Mouse (Mus musculus) limb, embryonic 14.5 days (tissue): ENCODE results near the gene Dennd1b. TPM values are rescaled to one million over a fixed set of nuclear protein-coding genes. Genes with fewer than 3 reads are reported as not detected.

Source experiments
- ATAC-seq: fragments of 200-750 bp; cut with Nextera tagmentation; 2 replicates; pipeline ENCODE4 v1.8.0; 2017; ENCODE audit warnings: low read depth, moderate number of reproducible peaks, moderate TSS enrichment; ENCODE audit not compliant: low FRiP score
- DNase-seq: peaks from one replicate; pipeline ENCODE4 v3.0.0-alpha.2; 2015; ENCODE audit warnings: low spot score
- H3K27ac ChIP-seq: fragments of 300-500 bp; sonication (generic); replicated peaks from 2 replicates; pipeline ENCODE4 v1.5.1; 2014; ENCODE audit warnings: low read depth, mild to moderate bottlenecking, low read length, moderate library complexity, mixed read lengths
- H3K27me3 ChIP-seq: fragments of 300-500 bp; sonication (generic); 2 replicates; pipeline ENCODE4 v1.6.1; 2014; ENCODE audit warnings: low read length, mixed read lengths; ENCODE audit not compliant: control insufficient read depth, insufficient read depth
- H3K36me3 ChIP-seq: fragments of 300-500 bp; sonication (generic); 2 replicates; pipeline ENCODE4 v1.6.1; 2014; ENCODE audit warnings: mild to moderate bottlenecking, low read length, moderate library complexity, mixed read lengths; ENCODE audit not compliant: control insufficient read depth, insufficient read depth
- H3K4me1 ChIP-seq: fragments of 300-500 bp; sonication (generic); 2 replicates; pipeline ENCODE4 v1.6.1; 2014; ENCODE audit warnings: antibody characterized with exemption, low read length, mixed read lengths; ENCODE audit not compliant: control insufficient read depth, insufficient read depth
- H3K4me2 ChIP-seq: fragments of 300-500 bp; sonication (generic); replicated peaks from 2 replicates; pipeline ENCODE4 v1.6.1; 2014; ENCODE audit warnings: low read depth, mild to moderate bottlenecking, low read length, moderate library complexity; ENCODE audit not compliant: severe bottlenecking
- H3K4me3 ChIP-seq: fragments of 300-500 bp; sonication (generic); replicated peaks from 2 replicates; pipeline ENCODE4 v1.5.1; 2014; ENCODE audit warnings: low read length
- H3K9ac ChIP-seq: fragments of 300-500 bp; sonication (generic); 2 replicates; pipeline ENCODE4 v1.6.1; 2014; ENCODE audit warnings: mild to moderate bottlenecking, low read depth, low read length, moderate library complexity; ENCODE audit not compliant: severe bottlenecking
- H3K9me3 ChIP-seq: fragments of 300-500 bp; sonication (generic); 2 replicates; pipeline ENCODE4 v1.6.1; 2016; ENCODE audit warnings: low read length; ENCODE audit not compliant: control insufficient read depth
- POLR2A ChIP-seq: fragments of 200-500 bp; IDR thresholded peaks from 2 replicates; pipeline ENCODE4 v1.8.0; 2012; ENCODE audit warnings: inconsistent platforms, mild to moderate bottlenecking, moderate library complexity, borderline replicate concordance; ENCODE audit not compliant: insufficient read depth, insufficient read length; ENCODE audit errors: extremely low read depth
- WGBS: fragments of 180-500 bp; shearing (Covaris S2); extraction: QIAGEN DNeasy Blood & Tissue Kit; methylation state at CpG from one replicate; pipeline ENCODE4 v1.1.7; 2014; 5-methylcytosine and 5-hydroxymethylcytosine counted together
- polyA plus RNA-seq, 2 experiments: library from polyadenylated mRNA; depleted of rRNA in 1 of 2; stranded (reverse) in 1 of 2; unstranded in 1 of 2; fragments of >200 nt; fragmentation: Nextera tagmentation in 1 of 2; extraction: Ambion mirVana in 1 of 2; gene quantifications; 2 replicates each; pipeline versions ENCODE4 v1.2.1 to v1.2.3; 2012 to 2014

Dennd1b gene
- polyA plus RNA-seq, 2 experiments = 3.0 to 7.2 TPM

DNA sequence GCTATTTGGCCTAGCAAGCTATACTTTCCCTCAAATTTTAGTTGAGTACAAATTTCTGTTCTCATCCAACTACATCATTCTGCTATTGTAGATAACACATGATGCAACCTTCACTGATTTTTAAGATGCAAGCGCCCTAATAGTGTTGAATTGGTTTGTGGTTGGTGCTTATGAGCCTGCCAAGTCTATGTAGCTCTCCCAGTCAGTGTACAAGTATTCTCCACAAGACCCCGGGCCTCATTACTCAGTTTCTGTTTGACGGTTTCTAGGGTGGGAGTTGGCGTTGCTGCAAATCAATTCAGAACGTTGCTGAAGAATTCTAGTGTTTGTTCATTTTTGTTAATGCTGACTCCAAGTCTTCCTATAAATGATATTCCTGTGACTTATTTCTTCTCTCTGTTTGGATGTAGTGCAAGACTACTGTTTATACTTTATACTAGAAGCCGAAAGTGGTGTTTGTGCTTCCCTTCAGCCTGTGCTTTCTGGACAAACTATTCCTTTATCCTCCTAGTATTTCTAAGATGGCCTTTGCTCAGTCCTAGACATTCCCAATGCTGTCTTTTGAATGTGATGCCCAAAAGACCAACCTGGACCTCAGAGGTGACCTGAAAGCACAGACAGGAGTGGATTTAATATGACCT is 261.2 kb downstream of the Dennd1b start:
- Histone ChIP-seq H3K4me2 (no peak overlapping the region), H3K27ac (no peak overlapping the region), H3K4me3 (no peak overlapping the region), H3K27me3 (no peaks in the 10 kb centered on the region), H3K36me3 (no peaks in the 10 kb centered on the region), H3K9ac (no peak overlapping the region), H3K9me3 (no peaks in the 10 kb centered on the region), H3K4me1 (no peaks in the 10 kb centered on the region)
- no peak for TF ChIP-seq POLR2A
- DNase-seq (no peak), ATAC-seq (no peak)
- WGBS = 81% methylated on average over 6 of the region's 6 CpGs

Other genes starting within 250 kb of the Dennd1b start
- 15.4 and 24.2 TPM in 2 replicates for gene Lhx9, start 114.9 kb upstream of the Dennd1b start, polyA plus RNA-seq (2012; rRNA removed)
- 11.9 and 14.8 TPM in 2 replicates for gene Lhx9, start 114.9 kb upstream of the Dennd1b start, polyA plus RNA-seq (2014; fragmentation: Nextera tagmentation; extraction: Ambion mirVana)
- gene 2310009B15Rik, start 106.6 kb upstream of the Dennd1b start, polyA plus RNA-seq (2012; rRNA removed) = 47.9 and 59.0 TPM in 2 replicates
- gene 2310009B15Rik, start 106.6 kb upstream of the Dennd1b start, polyA plus RNA-seq (2014; fragmentation: Nextera tagmentation; extraction: Ambion mirVana) = 48.1 and 50.4 TPM in 2 replicates